Mouse (Mus musculus) intestine, postnatal 0 days (tissue): ENCODE data around the gene Tmem131. TPM values are rescaled to one million over a fixed set of nuclear protein-coding genes. Genes with fewer than 3 reads are reported as not detected.

Source experiments
- ATAC-seq: fragments of 200-750 bp; cut with Nextera tagmentation; 2 replicates; pipeline ENCODE4 v1.8.0; 2017; ENCODE audit warnings: mild to moderate bottlenecking, moderate TSS enrichment, moderate library complexity
- H3K27ac ChIP-seq: fragments of 300-500 bp; sonication (generic); 2 replicates; pipeline ENCODE4 v1.5.1; 2014; ENCODE audit warnings: mild to moderate bottlenecking, low read depth, low read length, moderate library complexity
- H3K27me3 ChIP-seq: fragments of 300-500 bp; sonication (generic); replicated peaks from 2 replicates; pipeline ENCODE4 v1.6.1; 2014; ENCODE audit warnings: low read length, mixed read lengths; ENCODE audit not compliant: control insufficient read depth, insufficient read depth
- H3K36me3 ChIP-seq: fragments of 300-500 bp; sonication (generic); 2 replicates; pipeline ENCODE4 v1.6.1; 2014; ENCODE audit warnings: mild to moderate bottlenecking, moderate library complexity; ENCODE audit not compliant: control insufficient read depth, insufficient read depth
- H3K4me1 ChIP-seq: fragments of 300-500 bp; sonication (generic); replicated peaks from 2 replicates; pipeline ENCODE4 v1.6.1; 2014; ENCODE audit warnings: antibody characterized with exemption, low read length, mixed read lengths; ENCODE audit not compliant: control insufficient read depth, insufficient read depth
- H3K4me2 ChIP-seq: fragments of 300-500 bp; sonication (generic); replicated peaks from 2 replicates; pipeline ENCODE4 v1.6.1; 2014; ENCODE audit warnings: low read depth, mild to moderate bottlenecking, moderate library complexity
- H3K4me3 ChIP-seq: fragments of 300-500 bp; sonication (generic); 2 replicates; pipeline ENCODE4 v1.5.1; 2014; ENCODE audit warnings: low read depth, low read length
- H3K9ac ChIP-seq: fragments of 300-500 bp; sonication (generic); 2 replicates; pipeline ENCODE4 v1.6.1; 2014; ENCODE audit warnings: mild to moderate bottlenecking, low read depth, low read length
- H3K9me3 ChIP-seq: fragments of 300-500 bp; sonication (generic); 2 replicates; pipeline ENCODE4 v1.6.1; 2016; ENCODE audit warnings: mixed run types; ENCODE audit not compliant: control insufficient read depth
- CTCF ChIP-seq: sonication (generic); IDR thresholded peaks from 2 replicates; pipeline ENCODE4 v1.5.1; 2016; ENCODE audit warnings: low read depth, mild to moderate bottlenecking, control low read depth, antibody characterized with exemption, moderate library complexity
- WGBS: fragments of 180-500 bp; shearing (Covaris S2); extraction: QIAGEN DNeasy Blood & Tissue Kit; methylation state at CpG from one replicate; pipeline ENCODE4 v1.1.7; 2014; 5-methylcytosine and 5-hydroxymethylcytosine counted together
- polyA plus RNA-seq: library from polyadenylated mRNA; unstranded; fragments of >200 nt; fragmentation: Nextera tagmentation; extraction: Ambion mirVana; gene quantifications from 2 replicates; pipeline ENCODE4 v1.2.1, GENCODE M21; 2015

Tmem131 gene
- polyA plus RNA-seq, 1 experiment from 2014 or later = 10.6 TPM

- WGBS = 54% methylated on average over 9 of the region's 9 CpGs
- peak; percentile 93 for ATAC-seq
- Histone ChIP-seq H3K4me3 (no peak overlapping the region), H3K4me1 (no peaks in the 10 kb centered on the region), H3K27ac (no peak overlapping the region), H3K9me3 (0 out of 2 replicates have a peak, but pooled peaks cover 2% of the 10 kb centered on the region), H3K4me2 (0 out of 2 replicates have a peak overlapping the region, but pooled peaks have one; percentile 13), H3K9ac (no peak overlapping the region), H3K36me3 (no peaks in the 10 kb centered on the region), H3K27me3 (no peaks in the 10 kb centered on the region)
- no peak for TF ChIP-seq CTCF
These were observed 171.1 kb downstream of the Tmem131 start for GRCm38 (mm10) chr1:36772198-36772934.

DNA sequence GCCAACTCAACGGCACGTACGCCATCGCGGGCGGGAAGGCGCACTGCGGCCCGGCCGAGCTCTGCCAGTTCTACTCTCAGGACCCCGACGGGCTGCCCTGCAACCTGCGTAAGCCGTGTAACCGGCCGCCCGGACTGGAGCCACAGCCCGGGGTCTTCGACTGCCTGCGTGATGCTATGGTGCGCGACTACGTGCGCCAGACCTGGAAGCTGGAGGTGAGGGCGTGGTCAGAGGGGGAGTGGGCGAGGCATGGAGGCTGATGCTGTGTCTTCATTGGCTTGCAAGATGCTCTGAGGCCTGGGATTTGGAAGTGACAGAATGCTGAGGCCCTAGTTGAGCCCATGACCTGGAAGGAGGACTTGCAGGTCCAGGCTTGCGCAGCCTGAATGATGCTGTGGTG is 172.5 kb downstream of the Tmem131 start:
- peak overlapping the region; percentile 46 for H3K4me2 ChIP-seq
- no peak for ATAC-seq
- 0 out of 2 replicates have a peak, but pooled peaks cover 2% of the 10 kb centered on the region for H3K9me3 ChIP-seq
- no peak overlapping the region for H3K9ac ChIP-seq
- 24% methylated on average over 27 of the region's 27 CpGs for WGBS
- H3K4me3 ChIP-seq = 0 out of 2 replicates have a peak overlapping the region, but pooled peaks have one; percentile 9
- no peaks in the 10 kb centered on the region for H3K27me3 ChIP-seq
- no peaks in the 10 kb centered on the region for H3K36me3 ChIP-seq
- H3K27ac ChIP-seq = no peak overlapping the region
- no peak for TF ChIP-seq CTCF
- H3K4me1 ChIP-seq = no peaks in the 10 kb centered on the region

GRCm38 (mm10) chr1:36769951-36770350 is 173.5 kb downstream of the Tmem131 start:
- H3K4me1 ChIP-seq = no peaks in the 10 kb centered on the region
- H3K36me3 ChIP-seq = no peaks in the 10 kb centered on the region
- H3K9me3 ChIP-seq = no peaks in the 10 kb centered on the region
- H3K27ac ChIP-seq = no peak overlapping the region
- no peak overlapping the region for H3K4me3 ChIP-seq
- no peak for ATAC-seq
- no peak overlapping the region for H3K4me2 ChIP-seq
- 89% methylated on average over 1 of the region's 1 CpGs for WGBS
- H3K27me3 ChIP-seq = no peaks in the 10 kb centered on the region
- H3K9ac ChIP-seq = no peak overlapping the region
- TF ChIP-seq CTCF = no peak

DNA sequence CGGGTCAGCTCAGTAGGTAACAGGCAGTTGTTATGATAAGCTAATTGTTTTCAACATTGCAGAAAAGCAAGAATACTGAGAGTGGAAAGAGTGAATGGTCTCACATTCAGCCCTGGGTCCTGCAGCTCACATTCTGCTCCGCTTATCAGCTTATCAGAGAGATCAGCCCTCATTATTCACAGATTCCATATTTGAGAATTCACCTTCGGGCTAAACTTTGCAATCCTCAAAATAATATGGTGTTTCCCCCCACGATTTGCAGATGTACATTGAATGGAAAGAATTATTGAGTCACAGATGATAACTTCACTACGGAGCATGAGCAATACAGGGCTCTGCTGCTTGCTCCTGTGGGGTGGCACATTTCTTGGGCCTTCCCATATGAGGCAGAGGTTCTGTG is 174.7 kb downstream of the Tmem131 start:
- no peak for ATAC-seq
- no peak overlapping the region for H3K4me3 ChIP-seq
- H3K27me3 ChIP-seq = no peaks in the 10 kb centered on the region
- WGBS = 76% methylated on average over 5 of the region's 5 CpGs
- H3K4me2 ChIP-seq = no peak overlapping the region
- H3K27ac ChIP-seq = no peak overlapping the region
- H3K4me1 ChIP-seq = no peaks in the 10 kb centered on the region
- no peaks in the 10 kb centered on the region for H3K36me3 ChIP-seq
- no peak for TF ChIP-seq CTCF
- no peaks in the 10 kb centered on the region for H3K9me3 ChIP-seq
- H3K9ac ChIP-seq = no peak overlapping the region

DNA sequence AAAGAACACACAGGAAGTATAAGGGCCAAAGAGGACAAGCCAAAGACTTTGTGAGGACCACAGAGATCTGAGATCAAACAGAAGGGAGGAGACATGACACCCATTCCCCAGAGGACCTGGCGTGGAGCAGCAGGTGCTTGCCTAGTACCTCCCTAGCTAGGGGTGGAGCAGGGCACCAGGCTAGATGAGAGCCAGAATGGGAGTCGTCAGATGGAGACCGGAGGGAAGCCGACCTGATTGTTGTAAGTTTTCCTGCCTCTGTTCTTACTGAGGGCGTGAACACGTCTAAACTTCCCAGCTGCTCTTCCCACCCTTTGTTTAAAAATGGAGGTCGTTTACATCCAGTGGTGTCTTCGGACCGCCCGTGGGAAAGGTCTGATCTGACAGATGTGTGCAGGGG is 176.1 kb downstream of the Tmem131 start:
- ATAC-seq = no peak
- TF ChIP-seq CTCF = no peak
- no peaks in the 10 kb centered on the region for H3K27me3 ChIP-seq
- no peak overlapping the region for H3K4me3 ChIP-seq
- no peak overlapping the region for H3K4me2 ChIP-seq
- no peaks in the 10 kb centered on the region for H3K36me3 ChIP-seq
- H3K9me3 ChIP-seq = no peaks in the 10 kb centered on the region
- no peaks in the 10 kb centered on the region for H3K4me1 ChIP-seq
- H3K9ac ChIP-seq = no peak overlapping the region
- WGBS = 22% methylated on average over 10 of the region's 10 CpGs
- H3K27ac ChIP-seq = no peak overlapping the region

GRCm38 (mm10) chr1:36766431-36767205 is 176.8 kb downstream of the Tmem131 start:
- TF ChIP-seq CTCF = no peak
- Histone ChIP-seq H3K27ac (no peak overlapping the region), H3K4me1 (no peaks in the 10 kb centered on the region), H3K9me3 (no peaks in the 10 kb centered on the region), H3K4me3 (no peak overlapping the region), H3K9ac (no peak overlapping the region), H3K4me2 (no peak overlapping the region), H3K27me3 (no peaks in the 10 kb centered on the region), H3K36me3 (no peaks in the 10 kb centered on the region)
- 59% methylated on average over 4 of the region's 4 CpGs for WGBS
- ATAC-seq = no peak
